Mouse (Mus musculus) intestine, embryonic 15.5 days (tissue): ENCODE results near the gene 1700129C05Rik. TPM values are rescaled to one million over a fixed set of nuclear protein-coding genes. Genes with fewer than 3 reads are reported as not detected.

Experiments used
- polyA plus RNA-seq: library from polyadenylated mRNA; unstranded; fragments of >200 nt; fragmentation: Nextera tagmentation; extraction: Ambion mirVana; gene quantifications from 2 replicates; pipeline ENCODE4 v1.2.1, GENCODE M21; 2015

Gene 1700129C05Rik
- polyA plus RNA-seq, 1 experiment from 2014 or later = not detected

Other genes with a start within 250 kb of the 1700129C05Rik start
- not detected in 2 replicates for gene Gm5142, start 35.9 kb upstream of the 1700129C05Rik start, polyA plus RNA-seq
- gene Rcbtb1, start 58.3 kb upstream of the 1700129C05Rik start, polyA plus RNA-seq = 51.8 and 54.0 TPM in 2 replicates
- gene Gm6904, start 117.3 kb upstream of the 1700129C05Rik start, polyA plus RNA-seq = not detected in 2 replicates
- 0.10 and 0.27 TPM in 2 replicates for gene Phf11a, start 154.6 kb upstream of the 1700129C05Rik start, polyA plus RNA-seq
- 0.82 and 0.92 TPM in 2 replicates for gene Phf11b, start 198.5 kb upstream of the 1700129C05Rik start, polyA plus RNA-seq
- gene Phf11d, start 222.6 kb upstream of the 1700129C05Rik start, polyA plus RNA-seq = 2.0 and 3.0 TPM in 2 replicates